Mouse (Mus musculus): ENCODE data around the gene Mcts2.

DNA sequence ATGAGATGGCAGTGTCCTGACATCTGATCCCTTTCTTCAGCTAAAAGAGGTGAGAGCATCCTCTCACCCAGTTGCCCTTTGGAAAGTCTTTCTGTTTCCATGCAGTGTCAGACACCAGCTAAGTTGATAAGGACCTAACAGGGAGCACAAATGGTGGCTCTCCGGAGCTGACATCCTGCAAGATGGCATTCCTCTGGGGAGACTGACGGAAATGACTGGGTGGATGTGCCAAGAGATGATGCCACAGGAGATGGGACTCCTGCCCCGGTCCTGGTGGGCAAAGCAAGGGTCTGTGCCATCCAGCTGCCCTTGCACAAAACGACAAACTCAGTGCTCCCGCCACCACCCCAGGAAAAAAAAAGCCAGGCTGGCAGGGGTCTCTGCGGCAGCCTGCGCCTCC, 20.4 kb downstream of the Mcts2 start:
- no peak for TF ChIP-seq POLR2A (IDR thresholded peaks at IDR 0.05; ENCODE audit: borderline replicate concordance, low read depth, low read length)
- TF ChIP-seq CTCF (IDR thresholded peaks at IDR 0.05; ENCODE audit: low read depth, low read length), result no peak

Measured in bone marrow macrophage, adult 2 months (primary cell).